Mouse (Mus musculus) CD4-positive naive resting alpha-beta T cell, adult 57 days (primary cell): ENCODE data around the gene Tldc2. TPM values are rescaled to one million over a fixed set of nuclear protein-coding genes. Genes with fewer than 3 reads are reported as not detected.

ENCODE experiments used
- total RNA-seq: library from RNA; stranded (reverse); gene quantifications from one replicate; pipeline ENCODE4 v1.2.4, GENCODE M21; 2023

The Tldc2 gene
- total RNA-seq: not detected

DNA sequence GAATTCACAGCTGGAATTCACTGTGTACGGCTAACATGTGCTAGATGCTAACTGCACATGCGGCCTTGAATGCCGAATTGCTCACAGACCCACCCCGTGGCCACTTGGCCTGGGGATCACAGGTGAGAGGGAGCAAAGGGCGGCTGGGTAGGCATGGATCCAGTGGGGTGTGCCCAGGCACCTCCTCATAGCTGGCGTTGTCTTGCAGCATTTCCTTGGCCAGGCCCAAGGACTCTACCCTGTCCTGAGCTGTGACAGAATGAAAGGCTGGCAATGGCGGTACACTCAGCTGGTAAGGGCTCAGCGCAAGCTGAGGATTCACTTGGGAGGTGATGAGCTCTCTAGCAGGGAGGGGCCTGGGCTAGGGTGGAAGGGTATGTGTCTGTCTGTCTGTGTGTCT is at the start of gene Tldc2:
Gene Tldc2 (plus strand): TSS at position 260 of the 400 bp plus-strand sequence.

DNA sequence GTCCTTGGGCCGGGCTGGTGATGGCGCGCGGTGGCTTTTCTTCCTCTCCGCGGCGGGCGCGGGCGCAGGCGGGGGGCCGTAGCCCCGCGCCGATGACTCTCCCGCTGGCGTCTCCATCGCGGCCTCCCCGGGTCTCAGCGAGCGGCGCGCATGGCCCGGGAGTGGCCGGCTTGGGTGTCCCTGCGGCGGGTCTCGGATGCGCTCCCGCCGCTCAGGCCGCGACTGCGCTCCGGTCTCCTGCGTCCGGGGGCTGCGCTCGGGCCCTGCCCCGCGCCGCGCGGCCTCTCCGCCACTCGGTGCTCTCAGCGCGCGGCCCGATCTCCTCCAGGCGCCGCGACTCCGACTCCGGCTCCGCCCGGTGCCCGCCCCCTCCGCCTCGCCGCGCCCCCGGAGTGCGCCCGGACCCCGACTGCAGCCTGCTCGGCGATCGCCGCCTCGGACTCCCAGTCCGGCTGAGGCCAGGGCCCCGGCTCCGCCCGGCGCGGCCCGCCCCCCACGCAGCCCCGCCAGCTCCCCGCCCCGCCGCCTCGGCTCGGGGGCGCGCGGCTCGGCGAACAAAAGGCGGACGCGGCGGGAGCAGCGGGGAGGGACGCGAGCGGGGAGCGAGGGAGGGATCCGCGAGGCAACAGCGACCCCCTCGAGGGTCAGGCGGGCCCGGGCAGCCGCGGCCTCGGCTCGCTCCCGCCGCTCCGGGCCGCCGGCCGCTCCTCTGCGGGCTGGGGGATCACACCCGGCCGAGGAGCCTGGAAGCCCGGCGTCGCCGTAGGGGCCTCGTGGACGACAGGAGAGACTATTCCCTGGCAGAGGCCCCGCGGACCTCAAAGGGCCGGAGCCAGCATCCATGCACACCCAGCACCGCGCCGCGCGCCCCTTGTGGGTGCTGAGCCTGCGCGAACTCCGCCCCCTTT is 7.8 kb upstream of the Tldc2 start, which contains the start of gene Soga1:
Gene Soga1 (minus strand): TSS at position 462 of the 908 bp plus-strand sequence.

GRCm38 (mm10) chr2:157135014-157135413 is 48.2 kb downstream of the Tldc2 start, which contains the start of gene Samhd1:
TSS of gene Samhd1 (minus strand) at chr2:157135265.

Other genes starting within 250 kb of the Tldc2 start
- gene Tgif2, start 247.0 kb upstream of the Tldc2 start, total RNA-seq: 70.1 TPM
- 4.4 TPM for gene 4930518I15Rik, start 229.1 kb upstream of the Tldc2 start, total RNA-seq
- 61.3 TPM for gene Rab5if, start 223.9 kb upstream of the Tldc2 start, total RNA-seq
- gene Sla2, start 199.9 kb upstream of the Tldc2 start, total RNA-seq: 29.3 TPM
- gene Ndrg3, start 95.0 kb upstream of the Tldc2 start, total RNA-seq: 91.7 TPM
- 14.2 TPM for gene Dsn1, start 79.9 kb upstream of the Tldc2 start, total RNA-seq
- gene Soga1, start 7.8 kb upstream of the Tldc2 start, total RNA-seq: 0.68 TPM
- 382 TPM for gene Samhd1, start 48.2 kb downstream of the Tldc2 start, total RNA-seq
- gene Rbl1, start 117.5 kb downstream of the Tldc2 start, total RNA-seq: 29.2 TPM
- 130 TPM for gene Rpn2, start 192.0 kb downstream of the Tldc2 start, total RNA-seq
- gene Mroh8, start 192.5 kb downstream of the Tldc2 start, total RNA-seq: not detected